Mouse (Mus musculus) frontal cortex, postnatal 14 days (tissue): ENCODE results near the gene Ocm.

Source experiments
- DNase-seq, 2 experiments: peaks; one replicate each; pipeline ENCODE4 v3.0.0; 2022; ENCODE audit warnings: low spot score in 2 of 2

Ocm gene

DNA sequence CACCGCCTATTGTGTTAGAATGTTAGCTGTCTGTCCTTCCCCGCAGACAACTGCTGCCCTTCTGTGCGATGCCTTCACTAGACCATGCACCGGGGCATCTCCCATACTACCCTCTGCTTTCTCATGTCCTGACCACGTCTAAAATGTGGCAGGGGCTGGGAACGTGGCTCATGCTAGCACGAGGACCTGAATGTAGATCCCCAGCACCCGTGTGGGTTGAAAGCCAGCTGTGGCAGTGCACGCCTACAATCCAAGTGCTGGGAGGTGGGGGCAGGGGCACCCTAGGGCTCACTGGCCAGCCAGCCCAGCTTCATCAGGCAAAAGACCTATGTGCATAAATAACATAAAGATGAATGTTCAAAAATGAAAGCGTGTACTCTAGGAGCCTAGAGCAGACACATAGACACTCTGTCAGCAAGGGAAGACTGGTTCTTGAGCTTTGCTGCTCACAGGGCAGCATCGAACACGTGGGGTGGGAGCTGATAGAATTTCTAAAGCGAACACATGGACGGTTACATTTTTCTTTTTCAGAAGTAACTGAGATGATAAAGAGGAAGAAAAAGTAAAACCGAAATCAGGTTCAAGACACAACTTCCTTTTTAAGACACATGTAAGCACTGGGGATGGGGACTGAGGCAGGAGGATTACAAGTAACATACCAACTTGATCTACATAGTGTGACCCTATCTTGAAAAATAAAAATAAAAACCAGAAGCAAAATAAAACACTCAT lies 23.8 kb downstream of the Ocm start:
- no peak for DNase-seq

GRCm38 (mm10) chr5:143999409-143999808 lies 27.1 kb downstream of the Ocm start:
- DNase-seq, result no peak

DNA sequence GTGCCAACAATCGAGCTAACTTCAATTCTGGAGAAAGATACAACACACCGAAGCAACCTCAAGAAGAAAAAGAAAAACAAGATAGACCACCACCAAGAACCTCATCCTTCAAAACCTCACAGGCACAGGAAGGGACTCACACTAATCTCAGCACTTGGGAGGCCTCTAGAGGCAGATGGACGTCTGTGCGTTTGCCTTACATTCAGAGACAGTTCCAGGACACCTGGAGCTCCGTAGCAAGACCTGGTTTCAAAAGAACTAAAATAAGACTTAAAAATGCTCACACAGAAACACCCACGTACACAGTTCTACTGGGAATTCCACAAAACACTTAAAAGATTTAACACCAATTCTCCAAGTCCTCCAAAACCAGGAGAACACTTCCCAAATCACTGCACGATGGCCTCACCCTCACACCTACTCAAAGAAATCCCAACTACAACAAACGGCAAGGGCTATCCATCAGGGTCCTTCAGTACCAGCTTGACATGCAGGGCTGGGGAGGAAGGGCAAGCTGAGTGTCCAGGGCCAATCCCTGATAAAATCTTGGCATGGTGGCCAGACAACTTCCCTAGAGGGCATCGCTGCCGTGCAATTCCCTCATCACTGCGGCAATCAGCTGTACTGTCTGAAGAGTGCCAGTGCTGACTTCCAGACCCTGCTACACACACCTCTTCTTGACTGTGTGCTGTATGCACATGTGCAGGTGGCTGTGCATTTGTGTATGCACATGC lies 31.7 kb downstream of the Ocm start:
- DNase-seq, result no peak

DNA sequence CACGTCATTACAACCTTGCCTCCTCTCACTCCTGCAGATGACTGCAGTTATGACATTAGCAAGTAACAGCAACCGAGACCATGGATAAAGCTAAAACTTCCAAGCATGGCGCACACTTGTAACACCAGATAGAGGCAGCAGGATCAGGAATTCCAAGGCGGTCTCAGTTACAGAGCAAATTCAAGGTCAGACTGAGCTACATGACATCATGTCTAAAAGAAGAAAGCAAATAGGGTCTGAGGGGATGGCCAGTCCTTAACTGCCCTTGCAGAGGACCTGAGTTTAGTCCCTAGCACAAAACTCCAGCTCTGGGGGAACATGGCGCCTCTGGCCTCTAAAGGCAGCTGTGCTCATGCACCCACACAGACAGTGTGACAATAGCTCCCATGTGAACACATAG lies 32.6 kb downstream of the Ocm start:
- DNase-seq, result no peak

GRCm38 (mm10) chr5:143993260-143993659 lies 33.2 kb downstream of the Ocm start:
- no peak for DNase-seq

- no peak for DNase-seq
These were observed 33.8 kb downstream of the Ocm start for GRCm38 (mm10) chr5:143992661-143993060.

DNA sequence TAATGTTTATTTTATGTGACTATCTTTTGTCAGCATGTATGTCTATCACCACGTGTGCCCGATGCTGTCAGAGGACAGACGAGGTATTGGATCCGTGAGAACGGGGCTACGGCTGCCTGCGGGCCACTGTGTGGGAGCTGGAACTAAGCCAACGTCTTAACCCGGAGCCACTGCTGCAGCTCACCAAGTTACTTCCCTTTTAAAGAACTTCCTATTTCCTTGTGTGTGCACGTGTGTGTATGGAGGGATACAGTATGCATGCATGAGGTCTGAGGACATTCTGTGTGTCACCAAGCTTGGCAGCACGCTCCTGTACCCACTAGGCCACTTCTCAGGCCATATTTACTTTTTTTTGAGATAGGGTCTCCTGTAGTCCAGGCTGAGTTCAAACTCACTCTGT lies 36.4 kb downstream of the Ocm start:
- no peak for DNase-seq

GRCm38 (mm10) chr5:143989046-143989445 lies 37.4 kb downstream of the Ocm start:
- DNase-seq, result no peak

DNA sequence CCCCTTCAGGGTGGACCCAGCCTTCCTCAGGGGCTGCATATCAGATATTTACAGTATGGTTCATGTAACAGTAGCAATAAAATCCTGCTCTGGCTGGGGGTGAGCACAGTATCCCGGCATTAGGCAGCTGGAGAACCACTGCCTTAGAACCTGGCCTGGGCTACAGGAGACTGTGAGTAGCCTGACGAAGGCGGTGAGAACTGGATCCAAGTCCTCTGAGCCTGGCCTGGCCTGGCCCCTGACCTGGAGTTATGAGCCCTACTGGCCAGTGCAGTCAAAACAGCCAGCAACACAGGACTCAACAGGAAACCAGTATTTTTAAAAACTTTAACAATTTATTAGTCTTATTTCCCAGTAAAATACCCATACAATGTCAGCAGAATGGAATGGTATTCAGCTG lies 38.9 kb downstream of the Ocm start:
- DNase-seq, result no peak

- no peak for DNase-seq
These were observed 41.1 kb downstream of the Ocm start for GRCm38 (mm10) chr5:143985381-143985780.

DNA sequence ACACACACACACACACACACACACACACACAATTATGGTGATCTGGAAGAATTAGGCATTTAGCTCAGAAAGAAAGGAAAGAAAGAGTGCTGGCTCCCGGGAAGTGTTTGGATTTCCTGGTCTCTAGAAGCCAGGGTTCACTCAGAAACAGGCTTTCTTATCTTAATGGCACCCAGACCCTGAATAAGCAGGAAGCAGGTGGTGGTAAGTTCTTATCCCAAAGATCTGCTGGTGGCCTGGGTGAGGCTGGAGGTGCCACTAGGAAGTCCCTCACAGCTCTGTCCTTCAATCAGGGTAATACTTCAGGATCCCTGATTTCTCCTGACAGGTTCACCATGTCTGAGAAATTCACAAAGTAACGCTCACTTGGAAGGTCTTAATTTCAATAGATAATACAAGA lies 44.1 kb downstream of the Ocm start:
- no peak for DNase-seq

GRCm38 (mm10) chr5:143980858-143981257 lies 45.6 kb downstream of the Ocm start:
- no peak for DNase-seq

- no peak for DNase-seq
These were observed 49.6 kb downstream of the Ocm start for GRCm38 (mm10) chr5:143976726-143977431.

DNA sequence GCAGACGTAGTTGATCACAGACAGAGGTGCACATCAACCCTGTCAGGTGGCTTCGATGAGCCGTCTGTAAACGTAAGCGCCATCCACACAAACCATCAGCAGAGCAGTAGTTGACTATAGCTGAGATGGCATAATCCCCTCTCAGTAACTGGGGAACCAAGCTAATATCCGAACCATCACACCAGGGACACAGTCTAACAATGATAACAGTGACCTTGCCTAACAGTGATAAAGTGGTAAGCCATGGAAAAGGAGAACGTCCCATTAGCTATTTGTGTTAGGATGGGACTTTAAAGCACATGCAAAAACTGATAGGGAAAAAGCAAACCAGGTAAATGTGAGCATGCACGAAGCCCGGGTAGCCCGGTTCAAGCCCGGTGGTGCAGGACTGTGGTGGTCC lies 50.2 kb downstream of the Ocm start:
- no peak for DNase-seq

DNA sequence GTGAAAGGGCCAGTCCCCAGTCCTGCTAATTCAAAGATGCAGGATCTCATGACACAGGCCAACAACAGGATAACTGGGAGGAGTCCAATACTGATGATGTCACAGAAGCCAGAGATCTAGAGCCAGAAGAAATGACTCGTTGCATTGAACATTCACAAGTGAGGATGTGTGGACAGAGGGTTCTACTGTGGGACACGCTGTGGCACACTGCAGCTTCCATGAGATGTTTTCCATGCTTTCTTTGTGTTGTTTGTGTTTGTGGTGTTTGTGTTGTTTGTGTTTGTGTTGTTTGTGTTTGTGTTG lies 50.9 kb downstream of the Ocm start:
- DNase-seq, result no peak

DNA sequence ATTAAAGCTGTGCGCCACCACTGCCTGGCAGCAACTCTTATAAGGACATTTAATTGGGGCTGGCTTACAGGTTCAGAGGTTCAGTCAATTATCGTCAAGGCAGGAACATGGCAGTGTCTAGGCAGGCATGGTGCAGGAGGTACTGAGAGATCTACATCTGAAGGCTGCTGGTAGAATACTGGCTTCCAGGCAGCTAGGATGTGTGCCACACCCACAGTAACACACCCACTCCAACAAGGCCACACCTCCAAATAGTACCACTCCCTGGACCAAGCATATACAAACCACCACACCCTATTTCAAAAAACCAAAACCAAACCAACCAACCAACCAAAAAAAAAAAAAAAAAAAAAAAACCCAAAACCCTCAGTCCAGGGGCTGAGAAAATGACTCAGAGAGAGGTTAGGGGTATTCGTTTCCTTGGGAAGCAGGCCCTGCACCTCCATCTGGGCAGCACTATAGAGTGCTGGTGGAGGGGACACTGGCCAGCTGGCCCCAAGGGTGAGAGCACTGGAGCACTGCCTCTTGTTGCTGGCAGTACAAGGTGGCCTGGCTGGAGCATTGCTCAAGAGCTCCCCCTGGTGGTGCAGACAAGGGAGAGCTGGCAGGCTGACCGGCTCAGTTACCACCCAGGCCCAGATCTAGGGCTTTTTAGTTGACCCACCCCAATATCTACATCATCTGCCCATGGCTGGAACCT lies 51.4 kb downstream of the Ocm start:
- peak; percentile 22 to 25 for DNase-seq

GRCm38 (mm10) chr5:143972628-143973027 lies 53.8 kb downstream of the Ocm start:
- no peak for DNase-seq
